Mouse (Mus musculus) left cerebral cortex, adult 9 months (tissue): ENCODE measurements around the gene Slc16a7.

Source experiments
- DNase-seq, 2 experiments: peaks; one replicate each; pipeline ENCODE4 v3.0.0; 2022; ENCODE audit warnings: low spot score in 2 of 2

Slc16a7 gene

DNA sequence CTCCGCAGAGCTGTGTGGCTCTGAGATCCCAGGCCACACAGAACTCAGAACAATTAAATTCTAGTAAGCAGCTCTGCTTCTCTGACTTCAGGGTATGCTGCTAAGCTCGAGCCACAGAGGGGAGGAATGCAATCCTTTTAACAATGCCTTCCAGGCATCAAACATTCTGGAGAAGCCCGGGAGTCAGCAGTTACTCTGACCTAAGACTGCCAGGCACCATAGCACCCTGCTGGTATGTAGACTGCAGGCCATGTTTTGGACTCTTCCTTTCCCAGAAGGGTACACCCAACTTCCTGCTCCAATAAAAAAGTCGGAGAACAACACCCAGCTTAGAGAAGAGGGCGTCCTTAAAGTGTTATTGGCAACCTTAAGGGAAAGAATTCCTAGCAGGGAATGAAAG lies 205.1 kb downstream of the Slc16a7 start:
- DNase-seq: no peak

- no peak for DNase-seq
Observed at GRCm38 (mm10) chr10:125182545-125182944, 206.7 kb downstream of the Slc16a7 start.

- DNase-seq: no peak
Observed at GRCm38 (mm10) chr10:125177782-125178181, 211.5 kb downstream of the Slc16a7 start.

GRCm38 (mm10) chr10:125175013-125175650 lies 214.1 kb downstream of the Slc16a7 start:
- DNase-seq: no peak

- no peak for DNase-seq
Observed at GRCm38 (mm10) chr10:125171625-125172024, 217.6 kb downstream of the Slc16a7 start.

GRCm38 (mm10) chr10:125171154-125171553 lies 218.1 kb downstream of the Slc16a7 start:
- DNase-seq: no peak
